Mouse (Mus musculus): Measurements from ENCODE around the gene Acp6. TPM values are rescaled to one million over a fixed set of nuclear protein-coding genes. Genes with fewer than 3 reads are reported as not detected.

Gene Acp6
- polyA plus RNA-seq, 1 experiment from 2014 or later, result 35.3 TPM

DNA sequence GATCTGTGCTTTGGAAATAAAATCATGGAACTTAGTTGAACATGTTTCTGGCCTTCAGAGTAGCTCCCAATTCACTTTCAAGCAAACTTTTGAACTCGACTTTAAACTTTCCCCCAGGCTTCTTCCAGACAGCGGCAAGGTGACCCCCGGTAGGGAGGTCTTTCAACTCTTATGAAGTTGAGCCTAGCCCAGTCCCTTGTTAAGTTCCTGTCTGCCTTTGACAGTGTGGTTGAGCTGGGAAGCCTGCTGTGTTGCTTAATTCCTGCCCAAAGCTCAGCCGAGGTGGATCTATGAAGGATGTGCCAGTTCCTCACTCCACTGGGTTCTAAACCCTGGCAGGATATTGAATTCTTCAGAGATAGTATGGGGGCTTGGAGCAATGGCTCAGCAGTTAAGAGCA is 3.2 kb downstream of the Acp6 start:
- H3K4me1 ChIP-seq, result peaks cover 30% of the 10 kb centered on the region
- 68% methylated on average over 4 of the region's 4 CpGs for WGBS
- H3K27me3 ChIP-seq (ENCODE audit: low read depth, poor library complexity, severe bottlenecking), result no peaks in the 10 kb centered on the region
- H3K27ac ChIP-seq (replicated peaks), result no peak overlapping the region
- H3K9me3 ChIP-seq (replicated peaks), result no peaks in the 10 kb centered on the region
- H3K36me3 ChIP-seq, result peaks cover 22% of the 10 kb centered on the region
- DNase-seq (ENCODE audit: low spot score), result no peak
- H3K4me3 ChIP-seq, result no peak overlapping the region

DNA sequence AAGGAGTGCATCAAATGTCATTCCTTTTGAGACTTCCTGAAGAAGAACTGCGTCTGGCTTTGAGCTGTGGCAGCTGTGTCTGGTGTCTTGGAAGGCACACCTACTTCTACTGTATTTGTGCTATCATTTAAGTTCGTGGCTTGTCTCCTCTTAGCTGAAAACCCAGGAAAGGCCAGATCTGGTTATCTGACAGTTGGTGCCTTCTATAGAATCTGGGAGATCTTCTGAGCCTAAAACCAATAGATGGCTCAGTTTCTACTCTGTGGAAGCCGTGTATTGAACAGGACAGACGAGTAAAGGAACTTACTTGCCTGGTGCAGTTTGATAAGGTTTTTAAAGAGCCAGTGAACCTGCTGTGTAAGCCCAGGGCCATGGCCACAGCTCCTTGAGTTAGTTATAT is 5.9 kb downstream of the Acp6 start:
- 86% methylated on average over 4 of the region's 4 CpGs for WGBS
- Histone ChIP-seq H3K9me3 (replicated peaks) (no peaks in the 10 kb centered on the region), H3K4me3 (no peak overlapping the region), H3K27me3 (ENCODE audit: low read depth, poor library complexity, severe bottlenecking) (no peaks in the 10 kb centered on the region), H3K36me3 (peaks cover 43% of the 10 kb centered on the region), H3K27ac (replicated peaks) (no peak overlapping the region), H3K4me1 (peaks cover 24% of the 10 kb centered on the region)
- no peak for DNase-seq (ENCODE audit: low spot score)

DNA sequence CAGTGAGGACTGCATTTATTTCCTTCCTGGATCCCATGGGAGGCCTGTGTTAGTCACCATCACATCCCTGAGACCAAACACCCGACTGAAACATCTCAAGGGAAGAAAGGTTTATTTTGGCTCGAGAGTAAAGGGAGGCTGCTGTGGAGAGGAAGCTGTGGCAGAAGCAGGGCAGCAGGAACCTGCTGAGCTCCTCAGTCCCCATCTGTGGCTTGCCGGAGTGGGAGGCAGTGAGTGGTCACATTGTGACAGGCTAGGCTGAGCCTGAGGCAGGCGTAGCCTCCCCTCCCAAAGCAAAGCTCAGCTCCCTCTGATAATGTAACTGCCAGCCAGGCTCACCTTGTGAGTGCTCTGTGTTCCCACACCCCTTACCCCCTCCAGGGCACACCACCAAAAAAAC is 8.5 kb downstream of the Acp6 start:
- Histone ChIP-seq H3K9me3 (replicated peaks) (no peaks in the 10 kb centered on the region), H3K4me3 (no peak overlapping the region), H3K27ac (replicated peaks) (no peak overlapping the region), H3K4me1 (0 out of 2 replicates have a peak, but pooled peaks cover under 1% of the 10 kb centered on the region), H3K27me3 (ENCODE audit: low read depth, poor library complexity, severe bottlenecking) (no peaks in the 10 kb centered on the region), H3K36me3 (peaks cover 49% of the 10 kb centered on the region)
- 82% methylated on average over 4 of the region's 4 CpGs for whole genome bisulfite sequencing
- no peak for DNase-seq (ENCODE audit: low spot score)

DNA sequence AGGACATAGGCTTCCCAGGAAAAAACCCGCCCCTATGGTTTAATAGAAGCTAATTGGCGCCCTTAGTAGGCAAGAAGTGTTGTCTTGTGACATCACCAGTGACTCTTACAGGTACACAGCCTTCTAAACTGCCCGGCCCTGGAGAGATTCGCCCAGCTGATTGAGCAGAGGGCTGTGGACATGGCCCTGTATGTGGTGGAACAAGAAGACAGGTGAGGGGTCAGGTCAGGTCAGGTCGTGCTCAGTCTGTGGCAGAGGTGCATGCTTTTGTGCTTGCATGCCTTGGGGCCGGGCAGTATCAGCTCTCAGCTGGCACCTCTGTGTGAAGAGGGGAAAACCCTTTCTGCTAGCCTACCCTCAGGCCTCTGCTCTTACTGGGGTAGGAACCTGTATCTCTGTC is 13.0 kb downstream of the Acp6 start:
- WGBS, result 77% methylated on average over 6 of the region's 6 CpGs

DNA sequence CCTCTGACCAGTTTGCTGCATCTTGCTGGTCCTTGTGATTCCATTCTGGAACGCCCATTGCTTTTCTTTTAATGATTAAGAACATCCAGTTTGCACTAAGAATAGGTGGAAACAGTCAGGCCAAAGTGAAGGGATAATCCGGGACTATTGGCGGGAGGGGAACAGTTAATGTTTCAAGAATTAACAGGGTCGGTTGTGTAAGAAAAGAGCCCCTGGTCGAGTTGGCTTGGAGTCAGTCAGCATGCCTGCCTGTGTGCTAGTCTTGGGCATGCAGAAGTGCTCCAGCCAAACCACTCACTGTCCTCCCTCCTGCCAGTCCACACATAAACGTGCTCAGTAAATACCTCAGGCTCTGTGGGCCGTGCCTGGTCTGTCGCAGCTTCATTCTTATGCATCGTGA is 13.7 kb downstream of the Acp6 start:
- Histone ChIP-seq H3K9me3 (replicated peaks) (no peaks in the 10 kb centered on the region), H3K4me3 (no peak overlapping the region), H3K27me3 (ENCODE audit: low read depth, poor library complexity, severe bottlenecking) (no peaks in the 10 kb centered on the region), H3K4me1 (no peaks in the 10 kb centered on the region), H3K27ac (replicated peaks) (no peak overlapping the region), H3K36me3 (peaks cover 49% of the 10 kb centered on the region)
- no peak for DNase-seq (ENCODE audit: low spot score)
- WGBS, result 73% methylated on average over 9 of the region's 9 CpGs

More for the DNA sequence above, 13.0 kb downstream of the Acp6 start:
- DNase-seq (ENCODE audit: low spot score), result no peak
- no peaks in the 10 kb centered on the region for H3K9me3 ChIP-seq (replicated peaks)
- no peaks in the 10 kb centered on the region for H3K27me3 ChIP-seq (ENCODE audit: low read depth, poor library complexity, severe bottlenecking)
- H3K4me1 ChIP-seq, result no peaks in the 10 kb centered on the region
- peaks cover 49% of the 10 kb centered on the region for H3K36me3 ChIP-seq
- H3K4me3 ChIP-seq, result no peak overlapping the region
- no peak overlapping the region for H3K27ac ChIP-seq (replicated peaks)

DNA sequence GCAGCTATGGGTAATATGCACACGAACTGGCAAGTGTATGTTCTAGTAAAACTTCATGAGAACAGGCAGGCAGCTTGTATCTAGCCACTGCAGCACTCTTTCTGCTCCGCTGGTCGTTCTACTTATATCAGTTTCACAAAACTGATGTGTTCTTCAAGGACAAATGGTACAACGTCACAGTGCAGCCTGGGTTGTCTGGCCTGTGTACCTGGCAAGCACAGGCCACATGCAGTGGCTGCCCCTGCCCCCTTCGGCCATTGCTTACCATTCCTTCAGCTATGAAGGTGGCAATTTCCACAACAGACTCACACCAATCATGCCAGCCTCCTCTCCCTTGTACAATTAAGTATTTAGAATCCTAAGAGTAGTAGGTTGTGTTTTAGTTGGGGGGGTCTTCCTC is 14.1 kb downstream of the Acp6 start:
- H3K4me3 ChIP-seq, result no peak overlapping the region
- no peaks in the 10 kb centered on the region for H3K27me3 ChIP-seq (ENCODE audit: low read depth, poor library complexity, severe bottlenecking)
- WGBS, result 83% methylated on average over 5 of the region's 5 CpGs
- H3K27ac ChIP-seq (replicated peaks), result no peak overlapping the region
- no peak for DNase-seq (ENCODE audit: low spot score)
- H3K36me3 ChIP-seq, result peaks cover 50% of the 10 kb centered on the region
- H3K9me3 ChIP-seq (replicated peaks), result no peaks in the 10 kb centered on the region
- H3K4me1 ChIP-seq, result no peaks in the 10 kb centered on the region

DNA sequence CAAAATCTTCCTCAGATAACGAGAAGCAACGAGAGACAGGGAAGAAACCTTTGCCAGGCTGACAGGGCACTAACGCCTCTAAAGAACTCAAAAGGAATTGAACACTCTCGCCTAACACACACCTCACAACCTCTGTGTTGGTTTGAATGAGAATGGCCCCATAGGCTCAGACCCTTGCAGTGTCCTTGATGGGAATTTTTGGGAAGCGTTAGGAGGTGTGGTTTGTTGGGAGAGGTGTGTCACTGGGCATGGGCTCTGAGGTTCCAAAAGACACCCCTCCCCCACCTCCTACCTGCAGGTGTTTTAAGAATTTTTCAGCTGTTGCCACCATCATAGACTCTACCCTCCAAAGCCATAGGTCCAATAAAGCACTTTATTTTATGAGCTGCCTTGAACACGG is 20.3 kb downstream of the Acp6 start:
- H3K4me3 ChIP-seq, result no peak overlapping the region
- H3K4me1 ChIP-seq, result peaks cover 7% of the 10 kb centered on the region
- H3K36me3 ChIP-seq, result peaks cover 31% of the 10 kb centered on the region
- H3K9me3 ChIP-seq (replicated peaks), result no peaks in the 10 kb centered on the region
- H3K27ac ChIP-seq (replicated peaks), result no peak overlapping the region
- 82% methylated on average over 6 of the region's 6 CpGs for WGBS
- no peaks in the 10 kb centered on the region for H3K27me3 ChIP-seq (ENCODE audit: low read depth, poor library complexity, severe bottlenecking)
- DNase-seq (ENCODE audit: low spot score), result no peak

DNA sequence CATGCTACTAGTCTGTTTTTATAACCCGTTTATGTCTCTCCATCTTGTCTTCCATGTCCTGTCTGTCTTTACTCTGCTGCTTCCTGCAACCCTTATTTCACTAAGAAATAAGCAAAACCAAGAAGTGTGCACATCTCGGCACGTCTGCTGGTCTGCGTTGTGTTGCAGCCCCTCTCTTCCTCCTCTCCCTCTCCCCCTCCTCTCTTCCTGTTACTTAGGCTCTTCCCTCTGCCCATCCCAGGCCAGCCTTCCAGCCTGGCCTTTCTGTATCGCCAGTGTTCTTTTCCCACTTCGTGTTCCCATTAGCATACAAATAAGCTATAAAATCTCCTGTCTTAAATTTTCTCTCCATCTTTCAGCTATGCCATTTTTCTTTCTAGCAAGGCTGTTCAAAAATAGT is 21.9 kb downstream of the Acp6 start:
- no peak for DNase-seq (ENCODE audit: low spot score)
- whole genome bisulfite sequencing, result 72% methylated on average over 6 of the region's 6 CpGs
- no peak overlapping the region for H3K27ac ChIP-seq (replicated peaks)
- H3K4me1 ChIP-seq, result peaks cover 10% of the 10 kb centered on the region
- H3K4me3 ChIP-seq, result no peak overlapping the region
- H3K27me3 ChIP-seq (ENCODE audit: low read depth, poor library complexity, severe bottlenecking), result no peaks in the 10 kb centered on the region
- H3K9me3 ChIP-seq (replicated peaks), result no peaks in the 10 kb centered on the region
- H3K36me3 ChIP-seq, result peaks cover 26% of the 10 kb centered on the region

DNA sequence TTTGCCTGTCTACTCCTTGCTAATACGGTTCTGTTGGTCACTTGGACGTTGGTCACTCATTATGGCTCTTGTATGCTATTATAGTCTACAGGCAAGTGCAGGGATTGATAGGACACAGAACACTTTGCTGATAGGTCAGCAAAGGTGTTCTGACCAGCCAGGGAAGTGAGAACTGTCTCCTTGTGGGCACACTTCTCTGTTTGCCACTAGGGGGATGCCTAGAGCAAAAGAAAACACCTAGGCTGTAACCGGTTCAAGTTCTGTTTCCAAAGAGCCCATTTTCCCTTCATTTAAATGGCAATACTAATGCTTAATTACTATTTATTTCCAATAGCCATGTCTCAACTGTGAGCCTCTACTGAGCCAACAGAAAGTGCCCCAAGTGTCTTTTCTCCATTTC is 25.2 kb downstream of the Acp6 start:
- Histone ChIP-seq H3K4me3 (no peak overlapping the region), H3K9me3 (replicated peaks) (no peaks in the 10 kb centered on the region), H3K4me1 (peaks cover 11% of the 10 kb centered on the region), H3K27me3 (ENCODE audit: low read depth, poor library complexity, severe bottlenecking) (no peaks in the 10 kb centered on the region), H3K36me3 (no peaks in the 10 kb centered on the region), H3K27ac (replicated peaks) (no peak overlapping the region)
- WGBS, result 36% methylated on average over 3 of the region's 3 CpGs
- no peak for DNase-seq (ENCODE audit: low spot score)

DNA sequence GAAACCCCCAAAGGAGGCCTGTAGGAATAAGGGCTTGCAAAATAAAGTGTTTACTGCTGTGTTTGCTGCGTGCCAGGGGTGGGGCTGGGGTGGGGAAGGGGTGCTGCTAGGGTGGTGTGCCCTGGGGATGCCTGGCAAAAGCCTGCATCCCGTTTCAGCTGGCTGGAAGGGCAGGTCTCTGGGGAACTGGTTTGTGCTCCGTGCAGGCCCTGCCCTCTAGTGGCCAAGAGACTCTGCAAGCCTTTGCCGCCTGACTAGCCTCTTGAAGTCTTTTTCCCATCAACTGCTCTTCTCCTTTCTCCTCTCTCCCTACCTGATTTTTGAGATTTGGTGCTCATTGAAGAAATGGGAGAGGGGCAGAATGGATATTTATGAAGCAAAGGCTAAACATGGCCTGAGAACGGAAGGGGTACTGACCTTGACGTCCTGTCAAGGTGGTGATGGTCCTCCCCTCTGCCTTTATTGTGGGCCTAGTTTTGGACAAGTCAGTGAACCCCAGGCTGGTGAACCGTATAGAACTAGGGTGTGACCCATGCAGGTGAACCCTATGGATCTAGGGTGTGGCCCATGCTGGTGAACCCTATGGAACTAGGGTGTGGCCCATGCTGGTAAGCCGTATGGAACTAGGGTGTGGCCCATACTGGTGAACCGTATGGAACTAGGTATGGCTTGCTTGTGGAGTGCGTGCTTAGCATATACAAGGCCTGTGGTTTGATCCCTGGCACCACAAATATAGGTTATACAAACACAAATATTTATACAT is 26.7 kb downstream of the Acp6 start:
- DNase-seq (ENCODE audit: low spot score), result peak; percentile 71
- Histone ChIP-seq H3K4me3 (no peak overlapping the region), H3K27ac (replicated peaks) (no peak overlapping the region), H3K4me1 (peaks cover 13% of the 10 kb centered on the region), H3K27me3 (ENCODE audit: low read depth, poor library complexity, severe bottlenecking) (no peaks in the 10 kb centered on the region), H3K9me3 (replicated peaks) (no peaks in the 10 kb centered on the region), H3K36me3 (no peaks in the 10 kb centered on the region)
- 45% methylated on average over 10 of the region's 10 CpGs for WGBS

DNA sequence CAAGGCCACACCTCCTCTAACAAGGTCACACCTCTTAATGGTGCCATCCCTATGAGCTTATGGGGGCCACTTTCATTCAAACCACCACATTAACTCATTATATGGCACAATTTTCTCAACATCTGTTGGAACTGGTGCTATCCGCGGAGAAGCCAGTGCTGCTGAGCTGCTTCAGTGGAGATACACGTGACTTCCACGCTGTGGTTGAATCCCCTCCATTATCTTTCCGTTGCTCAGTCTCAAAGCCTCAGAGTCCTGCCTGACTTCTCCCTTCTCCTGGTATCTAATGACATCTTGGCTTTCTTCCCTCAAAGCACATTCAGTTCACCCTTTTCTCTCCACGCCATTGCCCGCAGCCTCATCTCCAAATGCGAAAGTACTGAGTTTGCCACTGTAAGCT is 38.0 kb downstream of the Acp6 start:
- no peaks in the 10 kb centered on the region for H3K9me3 ChIP-seq (replicated peaks)
- H3K27ac ChIP-seq (replicated peaks), result no peak overlapping the region
- H3K27me3 ChIP-seq (ENCODE audit: low read depth, poor library complexity, severe bottlenecking), result no peaks in the 10 kb centered on the region
- WGBS, result 90% methylated on average over 8 of the region's 8 CpGs
- H3K4me3 ChIP-seq, result no peak overlapping the region
- peaks cover 22% of the 10 kb centered on the region for H3K4me1 ChIP-seq
- no peaks in the 10 kb centered on the region for H3K36me3 ChIP-seq
- no peak for DNase-seq (ENCODE audit: low spot score)

DNA sequence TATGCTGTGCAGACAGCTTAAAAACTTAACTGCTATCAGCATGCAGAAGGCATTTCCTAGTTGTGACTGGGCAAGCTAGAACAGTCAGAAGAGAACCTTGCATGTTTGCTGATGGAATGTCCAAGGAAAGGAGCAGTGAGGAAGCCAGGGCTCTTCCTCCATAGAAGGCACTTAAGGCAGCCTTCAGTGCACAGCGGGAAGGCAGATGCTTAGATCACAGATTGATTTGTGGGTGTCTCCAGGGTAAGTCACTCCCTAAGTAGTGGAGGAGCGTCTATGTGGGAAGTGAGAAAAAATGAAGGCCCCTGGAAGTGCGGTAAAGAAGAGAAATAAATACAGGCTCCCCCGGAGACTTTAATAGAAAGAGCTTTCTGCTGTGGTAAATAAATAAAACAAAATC is 40.7 kb downstream of the Acp6 start:
- no peak for DNase-seq (ENCODE audit: low spot score)
- Histone ChIP-seq H3K36me3 (peaks cover 16% of the 10 kb centered on the region), H3K9me3 (replicated peaks) (no peaks in the 10 kb centered on the region), H3K27ac (replicated peaks) (no peak overlapping the region), H3K27me3 (ENCODE audit: low read depth, poor library complexity, severe bottlenecking) (no peaks in the 10 kb centered on the region), H3K4me1 (peaks cover 22% of the 10 kb centered on the region), H3K4me3 (no peak overlapping the region)
- 28% methylated on average over 4 of the region's 4 CpGs for WGBS

DNA sequence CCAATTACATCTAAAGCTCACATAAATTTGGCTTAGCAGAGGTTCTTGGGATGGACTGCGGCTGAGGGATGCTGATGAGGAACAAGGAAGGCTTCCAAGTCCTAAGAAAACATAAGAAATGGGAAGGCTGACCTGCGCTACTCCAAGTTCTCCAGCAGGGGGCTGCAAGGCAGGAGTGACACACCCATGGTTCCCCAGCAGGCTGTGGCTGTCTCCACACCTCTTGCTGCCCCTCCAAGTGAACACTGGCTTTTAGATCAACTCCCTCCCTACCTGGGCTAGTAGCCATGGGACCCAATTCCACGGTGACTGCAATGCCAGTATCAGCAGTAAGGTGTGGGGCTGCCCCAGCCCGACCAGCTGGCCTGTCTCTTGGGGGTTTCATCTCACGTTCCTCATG is 43.4 kb downstream of the Acp6 start:
- peaks cover 43% of the 10 kb centered on the region for H3K36me3 ChIP-seq
- peak; percentile 76 for DNase-seq (ENCODE audit: low spot score)
- H3K4me1 ChIP-seq, result peaks cover 22% of the 10 kb centered on the region
- H3K27ac ChIP-seq (replicated peaks), result no peak overlapping the region
- H3K27me3 ChIP-seq (ENCODE audit: low read depth, poor library complexity, severe bottlenecking), result no peaks in the 10 kb centered on the region
- H3K4me3 ChIP-seq, result no peak overlapping the region
- 47% methylated on average over 5 of the region's 5 CpGs for WGBS
- H3K9me3 ChIP-seq (replicated peaks), result no peaks in the 10 kb centered on the region

DNA sequence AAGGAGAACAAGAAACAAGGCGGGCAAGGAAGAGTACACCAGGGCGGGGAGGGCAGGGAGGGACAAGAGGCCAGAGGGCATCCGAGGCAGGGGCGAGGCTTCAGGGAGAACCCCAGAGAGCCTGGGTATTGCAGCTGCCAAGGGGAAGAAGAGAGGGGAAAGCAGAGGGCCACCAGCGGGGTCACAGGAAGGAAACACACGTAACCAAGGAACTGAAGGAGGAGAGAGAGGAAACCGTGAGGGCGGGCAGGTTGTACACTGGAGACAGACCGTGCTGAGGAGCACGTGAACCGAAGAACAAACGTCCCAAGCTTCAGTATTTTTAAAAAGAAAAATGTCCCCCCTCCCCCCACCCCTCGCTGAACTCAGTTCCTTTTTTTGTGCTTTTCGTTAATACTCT is 45.3 kb downstream of the Acp6 start:
- Histone ChIP-seq H3K9me3 (replicated peaks) (no peaks in the 10 kb centered on the region), H3K27me3 (ENCODE audit: low read depth, poor library complexity, severe bottlenecking) (no peaks in the 10 kb centered on the region), H3K4me1 (peaks cover 22% of the 10 kb centered on the region), H3K27ac (replicated peaks) (no peak overlapping the region), H3K4me3 (no peak overlapping the region), H3K36me3 (peaks cover 63% of the 10 kb centered on the region)
- no peak for DNase-seq (ENCODE audit: low spot score)
- WGBS, result 88% methylated on average over 14 of the region's 14 CpGs

Measured in midbrain, embryonic 10.5 days (tissue).